Mouse (Mus musculus) gastrocnemius, postnatal 10 days (tissue): ENCODE results near the gene Gapdhs. TPM values are rescaled to one million over a fixed set of nuclear protein-coding genes. Genes with fewer than 3 reads are reported as not detected.
"Not testable (repeated sequence)": the region's sequence is repeated elsewhere in the genome, so short reads cannot be mapped to it uniquely, and the experiment has no call there.

Experiments
- DNase-seq: peaks from one replicate; pipeline ENCODE4 v3.0.0; 2021; ENCODE audit warnings: mixed read lengths
- long read RNA-seq, 2 experiments: library from polyadenylated mRNA; stranded (forward); transcript quantifications; one replicate each; pipeline ENCODE4 v2.0.0; 2021
- total RNA-seq, 2 experiments: library from RNA; stranded (reverse); gene quantifications; 2 replicates each; pipeline ENCODE4 v1.2.3; 2021

The Gapdhs gene
- not detected for total RNA-seq
- long read RNA-seq, experiment 1, partial matches to known transcripts, result 0 of 9 reads
- long read RNA-seq, experiment 1, other reads (novel, unspliced or antisense), result 9 of 9 reads
- long read RNA-seq, experiment 2, partial matches to known transcripts, result 0 of 3 reads
- long read RNA-seq, experiment 2, other reads (novel, unspliced or antisense), result 3 of 3 reads

DNA sequence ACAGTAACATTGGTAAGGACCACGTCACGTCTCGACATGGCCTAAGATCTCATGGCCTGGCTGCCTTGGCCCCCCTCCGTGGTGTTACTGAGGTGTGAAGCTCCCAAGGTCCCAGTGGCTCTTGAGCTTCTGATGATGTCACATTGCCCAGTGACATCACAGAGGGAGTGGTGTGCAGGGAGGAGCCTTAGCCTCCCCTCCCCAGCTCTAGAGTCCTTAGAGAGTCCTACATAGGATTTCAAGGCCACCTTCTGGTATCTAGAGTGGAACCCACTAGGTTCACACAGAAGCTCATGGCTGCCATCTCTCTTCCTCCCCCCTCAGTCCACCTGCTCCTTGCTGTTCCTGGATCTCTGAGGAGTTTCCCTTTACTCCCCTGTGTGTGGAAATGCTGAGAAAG, at the start of gene Gapdhs:
TSS of gene Gapdhs (minus strand) at position 65 of the 400 bp plus-strand sequence.
- not testable (repeated sequence) for DNase-seq

DNA sequence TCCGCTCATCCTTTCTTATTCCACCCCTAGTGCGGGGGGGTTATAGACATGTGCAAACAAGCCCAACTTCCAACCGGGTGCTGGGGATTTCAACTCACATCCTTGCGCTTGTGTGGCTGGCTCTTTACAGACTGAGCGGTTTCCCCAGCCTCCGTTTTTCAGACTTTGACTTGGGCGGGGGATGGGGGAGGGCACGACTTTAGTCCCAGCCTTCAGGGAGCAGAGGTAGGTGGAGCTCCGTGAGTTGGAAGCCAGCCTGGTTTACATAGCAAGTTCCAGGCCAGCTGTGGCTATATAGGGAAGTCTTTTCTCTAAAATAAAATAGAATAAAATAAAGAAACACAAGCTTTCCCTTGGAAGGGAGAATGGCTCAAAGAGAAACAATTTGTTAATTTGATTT, 48.4 kb upstream of the Gapdhs start:
- DNase-seq, result no peak

DNA sequence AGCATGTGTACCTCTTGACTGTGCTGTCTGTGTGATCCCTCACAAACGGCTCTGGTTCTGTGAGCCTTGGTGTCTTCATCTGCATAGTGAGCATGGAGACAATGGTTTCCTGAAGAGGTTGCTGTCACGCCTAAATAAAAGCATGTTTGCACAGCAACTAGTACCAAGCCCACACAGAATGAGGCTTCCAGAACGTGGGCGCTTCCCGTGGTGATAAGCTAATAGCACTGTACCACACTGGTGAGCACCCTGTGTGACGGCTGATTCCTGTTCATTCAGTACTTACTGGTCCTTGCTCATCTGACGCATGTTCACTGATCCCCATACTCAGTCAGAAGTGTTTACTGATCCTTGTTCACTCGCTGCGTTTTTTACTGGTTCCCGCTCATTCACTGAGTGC, 46.7 kb upstream of the Gapdhs start:
- DNase-seq, result no peak

DNA sequence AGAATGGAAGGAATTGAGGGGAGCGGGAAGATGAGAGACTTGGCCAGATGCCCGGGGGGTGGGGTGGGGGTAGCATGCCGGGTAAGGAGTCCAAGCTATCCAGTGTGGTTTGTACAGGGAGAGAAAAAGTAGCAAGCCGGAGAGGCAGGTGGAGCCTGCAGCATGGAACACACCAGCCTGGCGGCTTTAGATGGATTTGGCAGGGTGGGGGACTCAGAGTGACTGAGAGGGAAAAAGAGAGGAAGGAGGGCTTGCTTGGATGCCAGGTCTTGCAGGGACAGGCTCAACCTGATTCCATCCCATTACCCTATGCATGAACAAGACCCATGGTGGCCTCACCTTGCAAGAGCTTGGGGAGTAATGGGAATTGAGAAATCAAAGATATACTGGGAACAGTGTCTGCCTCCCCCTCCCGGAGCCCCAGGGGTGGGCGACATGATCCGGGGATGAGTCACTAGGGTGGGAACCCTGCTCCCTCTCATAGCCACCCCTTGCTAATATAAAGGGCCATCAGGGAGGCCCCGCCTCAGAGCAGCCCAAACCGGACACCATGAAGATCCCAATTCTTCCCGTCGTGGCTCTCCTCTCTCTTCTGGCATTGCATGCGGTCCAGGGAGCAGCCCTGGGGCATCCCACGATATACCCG, 44.0 kb upstream of the Gapdhs start, which contains the start of gene Krtdap:
TSS of gene Krtdap (plus strand) at position 520 of the 646 bp plus-strand sequence.
- DNase-seq, result no peak

DNA sequence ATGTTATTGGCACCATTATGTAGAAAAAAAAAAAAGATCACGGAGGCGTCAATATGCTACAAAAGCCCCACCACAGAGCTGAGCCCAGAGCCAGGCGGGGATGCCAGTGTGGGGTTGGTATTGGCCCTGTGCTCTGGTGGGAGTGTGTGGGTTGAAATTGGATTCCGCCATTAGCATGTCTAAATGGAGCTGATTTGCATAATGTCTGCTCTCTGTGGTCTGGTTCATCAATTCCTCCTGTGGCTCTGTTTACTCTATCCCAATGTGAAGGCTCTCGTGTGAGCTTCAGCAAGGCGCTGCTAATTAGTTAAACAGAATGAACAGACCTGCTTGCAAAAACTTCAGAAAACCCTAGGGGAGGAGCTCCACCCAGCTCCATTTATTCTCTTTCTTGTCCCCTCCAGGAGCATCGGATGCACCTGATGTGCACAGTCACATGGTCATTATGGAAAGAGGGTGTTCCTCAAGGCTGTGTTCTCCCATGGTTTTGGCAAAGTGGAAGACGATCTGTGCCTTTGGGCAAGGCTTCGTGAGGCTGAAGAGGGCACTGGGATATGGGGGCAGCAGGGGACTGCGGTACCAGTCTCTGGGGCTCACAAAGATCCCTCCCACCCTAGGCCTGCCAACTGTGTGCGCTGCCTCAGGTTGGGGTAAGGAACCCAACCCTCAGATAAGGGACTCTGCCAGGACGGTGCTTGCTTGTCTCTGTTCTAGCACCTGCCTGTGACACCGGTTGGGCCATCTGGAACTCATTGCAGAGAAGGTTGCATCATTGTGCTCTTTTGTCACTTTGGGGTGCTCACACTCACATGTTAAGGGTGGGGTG, 42.5 kb upstream of the Gapdhs start:
- no peak for DNase-seq

DNA sequence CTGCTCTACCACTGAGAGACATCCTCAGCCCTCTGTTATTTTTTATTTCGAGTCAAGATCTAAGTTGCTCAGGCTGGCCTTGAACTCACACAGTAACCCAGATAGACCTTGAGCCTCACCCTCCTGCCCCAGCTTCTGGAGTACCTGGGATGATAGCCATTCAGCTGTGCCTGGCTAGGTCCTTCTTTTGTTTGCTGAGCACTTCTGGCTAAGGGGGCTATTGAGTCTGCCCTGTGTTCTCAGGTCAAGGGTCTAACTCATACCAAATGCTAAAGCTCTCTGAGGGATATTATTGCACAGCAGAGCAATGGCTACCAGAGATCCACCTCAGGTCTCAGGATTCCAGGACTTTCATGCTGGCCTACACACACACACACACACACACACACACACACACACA, 41.7 kb upstream of the Gapdhs start:
- no peak for DNase-seq

DNA sequence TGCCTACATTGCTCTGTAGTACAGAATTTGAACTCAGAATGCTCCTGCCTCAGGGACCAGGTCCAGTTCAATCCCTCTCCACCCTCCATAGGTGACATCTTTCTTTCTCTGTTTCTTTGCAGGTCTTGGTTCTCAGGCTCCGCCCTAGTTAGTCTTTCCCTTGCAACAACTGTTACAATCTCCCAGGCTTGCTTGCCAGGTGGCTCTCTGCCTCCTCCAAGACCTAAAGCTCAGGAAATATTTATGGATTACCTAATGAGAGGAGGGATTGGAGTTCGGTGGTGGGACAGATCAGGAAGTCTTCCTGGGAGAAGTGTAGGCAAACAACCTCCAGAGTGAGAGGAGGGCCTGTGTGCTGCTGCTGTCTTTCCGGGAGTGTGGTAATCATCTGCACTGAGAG, 39.2 kb upstream of the Gapdhs start:
- no peak for DNase-seq

DNA sequence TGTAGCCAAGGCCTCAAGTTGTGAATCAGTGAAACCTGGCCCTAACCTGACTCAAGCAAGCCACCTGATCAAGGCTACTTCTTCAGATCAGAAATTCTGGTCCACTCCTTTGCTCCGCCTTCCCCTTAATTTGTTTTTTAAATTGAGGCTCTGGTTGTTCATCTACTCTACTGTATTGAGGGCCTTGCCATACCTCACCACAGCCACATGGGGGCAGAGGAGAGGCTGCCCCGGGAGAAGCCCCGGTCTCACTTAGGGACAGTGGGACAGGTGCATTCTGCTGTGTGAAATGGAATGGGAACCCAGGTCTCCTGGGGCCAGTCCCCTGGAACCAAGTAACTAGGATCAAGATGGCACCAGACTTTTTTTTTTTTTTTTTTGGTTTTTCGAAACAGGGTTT, 38.3 kb upstream of the Gapdhs start:
- no peak for DNase-seq

DNA sequence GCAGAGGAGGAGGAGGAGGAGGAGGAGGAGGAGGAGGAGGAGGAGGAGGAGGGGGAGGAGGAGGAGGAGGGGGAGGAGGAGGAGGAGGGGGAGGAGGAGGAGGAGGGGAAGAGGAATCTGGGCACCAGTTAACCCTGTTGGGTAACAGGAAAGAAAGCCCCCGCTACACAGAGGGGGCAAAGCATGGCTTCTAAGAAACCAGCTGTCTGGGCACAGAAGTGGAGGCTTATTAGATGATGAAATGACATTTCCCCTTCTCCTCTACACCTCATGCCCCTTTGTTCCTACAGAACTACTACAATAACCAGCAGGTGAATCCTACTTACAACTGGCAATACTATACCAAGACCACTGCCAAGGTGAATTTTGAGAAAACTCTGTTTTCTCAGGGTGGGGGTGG, 34.4 kb upstream of the Gapdhs start:
- no peak for DNase-seq

DNA sequence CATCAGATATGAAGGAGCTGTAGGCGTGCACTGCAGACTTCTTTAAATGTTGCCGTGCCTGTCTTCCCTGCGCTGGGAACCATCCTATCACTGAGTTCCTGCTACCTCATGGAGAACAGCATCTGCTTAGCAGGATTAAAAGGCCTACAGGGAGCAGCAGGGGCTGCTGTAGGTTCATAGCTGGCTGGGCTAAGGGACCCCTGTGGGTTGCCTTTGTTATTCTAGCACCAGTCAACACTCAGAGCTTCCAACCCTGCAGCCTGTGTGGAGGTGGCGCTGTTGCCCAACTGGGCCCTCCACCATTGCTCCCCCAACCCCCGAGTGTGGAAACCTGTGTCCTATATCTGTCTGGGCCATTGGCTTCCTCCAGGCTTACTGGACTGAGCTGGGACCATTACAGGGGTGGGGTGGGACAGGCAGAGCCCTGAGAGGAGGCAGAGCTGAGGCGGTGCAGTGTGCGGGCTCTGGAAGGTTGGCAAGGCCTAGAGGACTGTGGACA, 33.6 kb upstream of the Gapdhs start:
- DNase-seq, result no peak

DNA sequence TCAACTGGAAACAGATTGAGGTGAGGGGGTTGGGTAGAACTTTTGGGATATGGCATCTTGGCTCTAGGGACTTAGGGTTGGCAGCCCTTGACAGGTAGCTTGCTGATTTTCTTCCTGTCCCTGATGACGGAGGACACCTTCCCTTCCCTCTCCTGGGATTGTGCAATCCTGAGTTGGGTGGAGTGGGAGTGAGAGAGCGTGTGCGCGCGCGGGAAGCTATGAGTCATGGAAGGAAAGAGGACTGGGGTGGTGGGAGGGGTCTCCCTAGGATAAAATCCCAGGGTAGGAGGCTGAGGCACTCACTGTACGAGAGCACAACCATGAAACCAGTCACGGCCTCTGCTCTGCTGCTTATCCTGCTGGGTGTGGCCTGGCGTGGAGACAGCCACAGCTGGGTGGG, 32.6 kb upstream of the Gapdhs start:
- no peak for DNase-seq

DNA sequence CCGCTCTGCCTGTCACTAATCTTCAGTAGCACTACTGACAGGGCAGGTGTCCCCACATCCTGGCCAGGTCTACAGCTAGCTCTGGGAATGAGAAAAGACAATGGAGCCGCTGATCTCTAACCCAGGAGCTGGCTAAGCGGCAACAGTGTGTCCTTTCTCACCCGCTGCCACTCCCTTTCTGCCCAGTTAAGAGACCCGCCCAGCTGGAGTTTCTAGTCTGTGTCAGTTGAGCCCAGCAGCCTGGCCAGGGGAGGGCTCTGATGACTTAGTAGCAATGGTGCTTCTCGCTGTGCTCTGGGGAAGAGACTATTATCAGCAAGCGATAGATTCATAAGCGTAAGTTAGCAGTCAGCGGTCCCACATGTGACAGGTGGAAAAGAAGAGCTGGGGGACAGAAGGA, 25.8 kb upstream of the Gapdhs start:
- DNase-seq, result no peak

DNA sequence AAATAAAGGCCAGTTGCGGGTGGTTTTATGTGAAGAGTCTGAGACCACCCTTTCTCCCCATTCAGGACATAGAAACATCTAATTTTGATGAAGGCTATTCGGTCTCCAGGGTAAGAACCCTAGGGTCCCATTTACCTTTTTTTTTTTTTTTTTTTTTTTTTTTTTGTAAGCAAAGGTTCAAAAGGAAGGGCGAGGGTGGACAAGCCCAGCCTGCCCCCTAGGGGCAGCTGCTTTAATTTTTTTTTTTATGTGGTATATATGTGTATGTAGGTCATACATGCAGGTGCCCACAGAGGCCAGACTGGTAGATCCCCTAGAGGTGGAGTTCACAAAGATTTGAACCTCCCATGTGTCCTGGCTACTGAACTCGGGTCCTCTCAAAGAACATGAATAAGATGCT, 22.9 kb upstream of the Gapdhs start:
- DNase-seq, result no peak

DNA sequence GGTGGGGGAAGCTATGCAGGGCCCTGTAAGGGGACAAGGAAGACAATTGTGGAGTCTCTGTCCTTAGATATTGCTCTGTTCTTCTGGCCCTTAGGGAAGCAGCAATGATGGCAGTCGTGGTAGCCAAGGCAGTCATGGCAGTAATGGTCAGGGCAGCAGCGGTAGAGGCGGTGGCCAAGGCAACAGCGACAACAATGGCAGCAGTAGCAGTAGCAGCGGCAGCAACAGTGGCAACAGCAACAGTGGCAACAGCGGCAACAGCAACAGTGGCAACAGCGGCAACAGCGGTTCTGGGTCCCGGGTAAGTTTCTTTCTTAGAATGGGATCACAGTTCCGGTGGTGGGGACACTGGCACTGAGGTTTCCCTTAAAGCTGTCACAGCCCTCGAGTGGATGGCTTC, 21.7 kb upstream of the Gapdhs start:
- DNase-seq, result no peak

DNA sequence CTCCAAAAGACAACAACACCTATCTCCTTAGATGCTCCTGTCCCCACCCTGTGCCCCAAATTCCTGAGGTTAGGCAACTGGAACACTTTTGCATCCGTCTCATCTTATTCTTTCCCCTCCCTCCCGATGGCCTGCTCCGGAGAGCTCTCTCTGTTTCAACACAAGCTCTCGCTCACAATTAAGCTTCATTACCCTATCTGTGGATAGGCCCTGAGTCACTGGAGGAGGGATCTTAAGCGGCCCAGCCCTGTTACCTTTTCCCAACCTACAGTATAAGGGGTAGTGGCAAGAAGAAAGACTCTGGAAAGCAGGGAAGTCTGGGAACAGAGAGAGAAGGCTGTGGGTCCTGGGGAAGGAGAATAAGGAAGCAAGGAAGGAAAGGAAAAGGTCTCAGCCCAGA, 20.0 kb upstream of the Gapdhs start, which contains the start of gene Dmkn:
TSS of gene Dmkn (plus strand) at position 301 of the 400 bp plus-strand sequence.
- no peak for DNase-seq

DNA sequence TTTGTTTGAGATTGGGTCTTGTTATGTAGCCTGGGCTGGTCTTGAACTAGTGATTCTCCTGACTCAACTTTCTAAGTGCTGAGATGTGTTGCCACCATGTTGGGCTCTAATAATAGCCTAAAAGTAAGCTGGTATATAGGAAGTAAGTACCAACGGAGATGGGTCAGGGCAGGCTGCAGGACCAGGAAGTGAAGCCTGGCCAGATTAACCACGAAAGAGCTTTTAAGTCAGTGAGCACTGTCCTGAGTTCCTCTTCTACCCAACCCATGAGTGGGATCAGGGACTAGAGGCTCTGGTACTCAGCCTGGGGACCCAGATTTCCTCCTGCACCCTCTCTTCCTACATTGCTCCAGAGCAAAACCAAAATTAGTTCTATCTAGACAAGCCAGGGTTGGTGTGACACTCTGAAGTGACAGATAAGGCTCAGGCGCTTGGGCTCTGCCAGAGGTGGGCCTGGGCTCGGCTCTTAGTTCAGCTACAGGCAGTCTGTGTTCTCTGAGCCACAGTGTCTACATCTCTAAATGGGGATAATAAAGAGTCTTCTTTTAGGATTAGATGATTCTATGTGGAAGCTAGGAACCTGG, 18.4 kb upstream of the Gapdhs start:
- no peak for DNase-seq

DNA sequence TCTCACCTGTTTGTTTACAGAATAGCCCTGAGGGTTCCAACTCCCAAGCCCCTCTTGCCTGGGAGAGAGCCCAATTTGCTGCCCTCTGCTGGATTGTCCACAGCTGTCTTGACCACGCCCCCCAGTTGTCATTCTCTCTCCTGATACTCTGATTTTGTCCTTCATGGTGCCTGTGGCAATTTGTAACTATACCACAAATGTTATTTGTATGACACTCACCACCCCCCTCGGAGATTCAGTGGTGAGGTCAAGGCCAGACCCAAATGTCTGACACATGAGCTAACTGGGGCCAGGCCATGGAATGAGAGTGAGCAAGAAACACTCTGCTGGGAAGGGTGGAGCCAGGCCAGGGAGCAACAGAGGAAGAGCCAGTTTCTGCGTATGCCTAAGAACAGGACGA, 15.4 kb upstream of the Gapdhs start:
- peak; percentile 42 for DNase-seq

DNA sequence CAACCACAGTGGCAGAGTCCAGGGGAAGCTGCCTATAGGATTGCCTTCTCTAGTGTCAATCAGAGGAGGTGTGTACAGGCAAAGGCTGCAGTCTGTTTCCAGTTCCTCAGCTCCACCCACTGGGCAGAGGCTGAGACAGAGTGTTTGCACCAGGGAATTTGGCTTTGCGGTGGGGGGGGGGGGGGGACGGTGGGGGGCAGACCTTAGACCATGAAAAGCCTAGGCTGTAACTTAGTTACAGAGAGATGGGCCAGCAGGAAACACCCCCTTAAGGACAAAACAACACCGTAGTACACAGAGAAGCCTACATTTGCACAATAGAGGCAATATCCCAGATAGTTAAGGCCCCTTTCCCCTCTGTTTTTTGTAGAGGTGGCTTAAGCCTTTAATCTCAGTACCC, 13.5 kb upstream of the Gapdhs start:
- DNase-seq, result no peak

DNA sequence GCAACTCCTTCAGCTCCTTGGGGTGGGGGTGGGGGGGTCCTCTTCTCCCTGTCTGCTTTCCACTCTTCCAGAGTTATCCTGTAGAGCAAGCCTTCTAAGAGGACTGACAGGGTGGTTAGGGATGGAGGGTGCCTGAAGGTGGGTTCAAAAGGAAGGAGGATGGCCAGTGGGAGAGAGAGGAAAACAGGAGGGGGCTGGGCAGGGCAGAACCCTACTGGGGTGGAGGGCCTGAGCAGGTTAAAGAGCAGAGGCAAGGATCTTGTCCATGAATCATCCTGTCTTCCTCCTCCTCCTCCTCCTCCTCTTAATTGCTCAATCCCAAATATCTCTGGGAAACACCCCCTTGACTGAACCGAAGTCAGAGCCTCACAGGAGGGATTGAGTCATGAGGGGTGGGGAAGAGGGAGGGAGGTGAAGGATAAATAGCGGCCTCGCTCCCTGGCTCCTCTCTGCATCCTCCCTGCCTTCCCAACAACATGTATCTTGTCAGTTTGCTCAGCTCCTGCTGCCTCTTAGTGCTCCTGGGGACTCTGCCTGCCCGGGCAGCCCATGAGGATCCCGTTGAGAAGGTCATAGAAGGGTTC, 7.7 kb upstream of the Gapdhs start, which contains the start of gene Sbsn:
TSS of gene Sbsn (plus strand) at position 386 of the 584 bp plus-strand sequence.
- DNase-seq, result no peak

DNA sequence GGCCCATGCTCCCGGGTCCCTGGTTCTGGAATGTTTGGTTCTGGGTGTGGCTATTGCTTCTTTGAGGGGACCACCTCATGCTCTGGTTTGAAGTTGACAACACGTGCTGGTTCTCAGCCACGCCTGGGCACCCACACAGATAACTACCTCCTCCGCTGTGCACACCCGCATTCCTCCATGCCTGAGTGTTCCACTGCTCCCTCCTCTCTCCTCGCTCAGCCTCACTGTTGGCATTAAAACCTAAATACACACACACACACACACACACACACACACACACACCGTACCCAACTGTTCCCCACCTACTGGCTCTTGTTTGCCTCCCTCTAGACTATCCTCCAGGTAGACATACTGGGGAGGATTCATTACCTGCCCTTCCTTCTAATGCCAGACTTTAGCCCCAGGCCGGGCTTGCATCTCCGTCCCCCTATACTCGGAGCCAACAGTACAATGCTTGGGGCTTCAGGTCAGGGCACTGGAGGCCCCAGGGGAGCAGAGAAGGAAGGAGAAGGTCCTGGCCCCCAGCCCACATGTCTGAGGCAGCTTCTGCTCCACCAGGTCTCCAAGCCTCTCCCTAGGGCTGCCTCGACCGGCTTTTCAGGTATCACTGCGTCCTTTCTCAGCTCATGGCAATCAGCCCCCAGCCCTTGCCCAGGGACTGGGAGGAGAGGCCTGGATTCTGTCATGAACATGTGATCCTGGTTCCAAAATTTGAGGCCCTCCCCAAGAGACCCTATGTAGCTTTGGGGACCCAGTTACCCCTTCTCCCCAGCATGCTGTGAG, 6.5 kb upstream of the Gapdhs start:
- no peak for DNase-seq

DNA sequence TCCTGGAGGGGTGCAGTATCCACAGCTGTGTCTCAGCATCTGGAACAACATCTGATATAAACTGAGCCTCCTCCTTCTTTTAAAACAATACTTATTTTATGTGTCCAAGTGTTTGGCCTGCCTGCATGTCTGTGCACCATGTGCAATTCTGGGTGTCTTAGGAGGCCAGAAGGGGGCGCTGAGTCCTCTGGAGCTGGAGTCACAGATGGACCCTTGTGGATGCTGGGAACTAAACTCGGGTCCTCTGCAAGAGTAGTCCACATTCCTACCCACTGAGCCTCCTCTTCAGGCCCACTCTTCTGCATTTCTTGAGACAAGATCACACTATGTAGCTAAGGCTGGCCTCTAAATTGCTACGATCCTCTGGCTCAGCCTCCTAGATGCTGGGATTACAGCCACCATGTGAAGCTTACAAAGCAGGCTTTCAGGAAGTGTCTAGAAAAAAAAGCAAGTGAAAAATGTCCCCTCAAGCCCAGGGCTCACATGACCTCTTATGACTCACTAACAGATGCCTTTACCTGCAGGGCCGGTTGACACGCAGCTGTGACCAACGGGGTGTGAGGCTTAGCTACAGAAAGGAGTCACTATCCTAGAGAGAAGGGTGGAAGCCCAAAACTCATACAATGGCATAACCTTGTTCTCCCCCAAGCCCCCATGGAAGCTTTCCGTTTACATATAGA, 4.2 kb upstream of the Gapdhs start:
- DNase-seq, result no peak
